Mouse (Mus musculus): ENCODE results near the gene 4930402H24Rik. TPM values are rescaled to one million over a fixed set of nuclear protein-coding genes. Genes with fewer than 3 reads are reported as not detected.

Gene 4930402H24Rik
- total and polyA plus RNA-seq, 3 experiments: 3.4 to 16.7 (median 11.8) TPM

DNA sequence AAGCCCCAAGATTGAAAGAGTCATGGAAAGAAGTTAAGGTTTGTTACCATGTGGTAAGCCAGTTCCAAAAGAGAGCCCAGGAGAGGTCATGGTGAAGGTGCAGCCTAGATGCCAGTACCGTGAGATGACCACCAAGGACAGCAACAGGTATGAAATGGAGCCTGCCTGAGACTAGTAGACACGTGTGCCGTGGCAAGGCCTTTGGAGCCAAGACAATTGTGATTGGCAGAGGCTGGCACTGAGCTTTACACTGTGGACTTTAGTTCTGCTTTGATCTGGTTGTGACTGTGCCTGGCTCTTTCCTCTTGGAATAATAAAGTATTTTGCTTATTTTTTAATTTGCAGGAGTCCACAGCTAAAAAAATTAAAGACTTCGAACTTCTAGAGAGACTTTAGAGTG, 21.8 kb upstream of the 4930402H24Rik start:
- Histone ChIP-seq H3K27me3 (ENCODE audit: insufficient read depth, low read length) (no peaks in the 10 kb centered on the region), H3K9me3 (replicated peaks) (no peaks in the 10 kb centered on the region), H3K4me1 (ENCODE audit: insufficient read depth, low read depth, low read length) (no peaks in the 10 kb centered on the region), H3K4me3 (ENCODE audit: low read depth, low read length) (no peak overlapping the region), H3K36me3 (replicated peaks) (peaks cover 13% of the 10 kb centered on the region)
- no peak for DNase-seq (ENCODE audit: low spot score)
- no peak for TF ChIP-seq POLR2AphosphoS5 (IDR thresholded peaks at IDR 0.05; ENCODE audit: insufficient replicate concordance, low read depth, low read length)
- TF ChIP-seq CTCF (IDR thresholded peaks at IDR 0.05; ENCODE audit: low read depth, low read length): no peak
- no peak for TF ChIP-seq GATA1 (IDR thresholded peaks at IDR 0.05; ENCODE audit: borderline replicate concordance, low read length)
- TF ChIP-seq GATA2 (IDR thresholded peaks at IDR 0.05; ENCODE audit: borderline replicate concordance, low read depth, low read length): no peak
- no peak for TF ChIP-seq TAL1 (conservative IDR thresholded peaks at IDR 0.05; ENCODE audit: low read depth, low read length)
- no peak for ATAC-seq (ENCODE audit: extremely low read depth, insufficient number of reproducible peaks, low FRiP score, poor library complexity, severe bottlenecking)

- ATAC-seq (ENCODE audit: extremely low read depth, insufficient number of reproducible peaks, low FRiP score, poor library complexity, severe bottlenecking) (no peak), DNase-seq (ENCODE audit: low spot score) (no peak)
- no peak for TF ChIP-seq GATA2 (IDR thresholded peaks at IDR 0.05; ENCODE audit: borderline replicate concordance, low read depth, low read length)
- no peak for TF ChIP-seq CTCF (IDR thresholded peaks at IDR 0.05; ENCODE audit: low read depth, low read length)
- no peak for TF ChIP-seq GATA1 (IDR thresholded peaks at IDR 0.05; ENCODE audit: borderline replicate concordance, low read length)
- TF ChIP-seq TAL1 (conservative IDR thresholded peaks at IDR 0.05; ENCODE audit: low read depth, low read length): no peak
- no peak for TF ChIP-seq POLR2AphosphoS5 (IDR thresholded peaks at IDR 0.05; ENCODE audit: insufficient replicate concordance, low read depth, low read length)
- no peak overlapping the region for H3K4me3 ChIP-seq (ENCODE audit: low read depth, low read length)
- H3K4me1 ChIP-seq (ENCODE audit: insufficient read depth, low read depth, low read length): no peaks in the 10 kb centered on the region
- no peaks in the 10 kb centered on the region for H3K9me3 ChIP-seq (replicated peaks)
- no peaks in the 10 kb centered on the region for H3K27me3 ChIP-seq (ENCODE audit: insufficient read depth, low read length)
- H3K36me3 ChIP-seq (replicated peaks): peaks cover 10% of the 10 kb centered on the region
Observed at GRCm38 (mm10) chr2:130924950-130925349, 18.7 kb upstream of the 4930402H24Rik start.

GRCm38 (mm10) chr2:130919062-130919593, 12.9 kb upstream of the 4930402H24Rik start:
- Histone ChIP-seq H3K9me3 (replicated peaks) (no peaks in the 10 kb centered on the region), H3K36me3 (replicated peaks) (peaks cover 15% of the 10 kb centered on the region), H3K4me1 (ENCODE audit: insufficient read depth, low read depth, low read length) (no peaks in the 10 kb centered on the region), H3K27me3 (ENCODE audit: insufficient read depth, low read length) (no peaks in the 10 kb centered on the region), H3K4me3 (ENCODE audit: low read depth, low read length) (no peak overlapping the region)
- DNase-seq (ENCODE audit: low spot score) (no peak), ATAC-seq (ENCODE audit: extremely low read depth, insufficient number of reproducible peaks, low FRiP score, poor library complexity, severe bottlenecking) (no peak)
- TF ChIP-seq TAL1 (conservative IDR thresholded peaks at IDR 0.05; ENCODE audit: low read depth, low read length) (no peak), POLR2AphosphoS5 (IDR thresholded peaks at IDR 0.05; ENCODE audit: insufficient replicate concordance, low read depth, low read length) (no peak), CTCF (IDR thresholded peaks at IDR 0.05; ENCODE audit: low read depth, low read length) (no peak), GATA2 (IDR thresholded peaks at IDR 0.05; ENCODE audit: borderline replicate concordance, low read depth, low read length) (no peak), GATA1 (IDR thresholded peaks at IDR 0.05; ENCODE audit: borderline replicate concordance, low read length) (no peak)

- Histone ChIP-seq H3K36me3 (replicated peaks) (peaks cover 11% of the 10 kb centered on the region), H3K9me3 (replicated peaks) (no peaks in the 10 kb centered on the region), H3K4me3 (ENCODE audit: low read depth, low read length) (no peak overlapping the region), H3K4me1 (ENCODE audit: insufficient read depth, low read depth, low read length) (no peaks in the 10 kb centered on the region), H3K27me3 (ENCODE audit: insufficient read depth, low read length) (no peaks in the 10 kb centered on the region)
- no peak for ATAC-seq (ENCODE audit: extremely low read depth, insufficient number of reproducible peaks, low FRiP score, poor library complexity, severe bottlenecking)
- no peak for DNase-seq (ENCODE audit: low spot score)
- TF ChIP-seq GATA2 (IDR thresholded peaks at IDR 0.05; ENCODE audit: borderline replicate concordance, low read depth, low read length): no peak
- TF ChIP-seq GATA1 (IDR thresholded peaks at IDR 0.05; ENCODE audit: borderline replicate concordance, low read length): no peak
- TF ChIP-seq CTCF (IDR thresholded peaks at IDR 0.05; ENCODE audit: low read depth, low read length): no peak
- no peak for TF ChIP-seq TAL1 (conservative IDR thresholded peaks at IDR 0.05; ENCODE audit: low read depth, low read length)
- TF ChIP-seq POLR2AphosphoS5 (IDR thresholded peaks at IDR 0.05; ENCODE audit: insufficient replicate concordance, low read depth, low read length): no peak
Observed at GRCm38 (mm10) chr2:130917686-130918085, 11.5 kb upstream of the 4930402H24Rik start.

DNA sequence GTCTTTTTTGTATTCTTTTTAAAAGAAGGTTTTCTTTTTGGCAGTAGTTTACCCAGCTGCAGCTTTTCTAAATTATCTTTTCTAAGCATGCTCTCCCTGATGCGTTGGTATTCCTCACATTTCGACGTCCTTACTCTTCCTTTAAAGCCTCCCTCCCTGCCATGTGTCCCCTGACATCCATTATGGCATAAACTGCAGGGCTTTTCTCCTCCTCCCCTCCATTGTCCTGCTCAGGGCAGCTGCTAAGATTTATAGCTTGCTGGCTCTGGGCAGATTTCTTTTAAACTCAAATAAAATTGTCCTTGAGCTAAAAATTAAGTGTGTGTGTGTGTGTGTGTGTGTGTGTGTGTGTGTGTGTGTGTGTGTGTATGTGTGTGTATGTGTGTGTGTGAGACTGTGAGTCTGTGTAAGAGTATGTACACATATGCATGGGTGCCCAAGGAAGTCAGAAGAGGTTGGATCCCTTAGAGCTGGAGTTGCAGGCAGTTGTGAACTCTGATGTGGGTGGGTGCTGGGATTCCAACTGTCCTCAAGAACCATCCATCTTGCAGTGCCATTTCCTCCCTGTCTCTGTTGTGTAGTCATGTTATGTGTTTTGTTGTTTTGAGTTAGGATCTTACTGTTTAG, 10.4 kb upstream of the 4930402H24Rik start:
- DNase-seq (ENCODE audit: low spot score): no peak
- ATAC-seq (ENCODE audit: extremely low read depth, insufficient number of reproducible peaks, low FRiP score, poor library complexity, severe bottlenecking): no peak

DNA sequence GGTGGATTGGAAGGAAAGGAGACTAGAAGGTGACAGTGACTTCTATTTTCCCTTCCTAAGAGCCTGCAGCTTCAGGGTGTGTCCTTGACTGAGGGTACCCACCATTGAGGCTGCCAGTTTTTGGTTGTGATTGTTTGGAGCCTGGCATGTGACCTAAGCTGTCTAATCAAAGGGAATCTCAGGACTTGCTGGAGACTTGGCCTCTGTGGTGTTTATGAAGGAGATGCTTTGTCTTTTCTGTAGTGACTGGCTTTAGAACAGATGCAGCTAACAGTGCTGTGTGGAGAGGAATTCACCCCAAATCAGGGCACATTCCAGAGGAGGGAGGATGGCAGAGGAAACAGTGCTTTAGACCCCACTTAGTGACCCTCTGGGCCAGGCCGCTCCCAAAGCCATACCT, 8.7 kb upstream of the 4930402H24Rik start:
- Histone ChIP-seq H3K27me3 (ENCODE audit: insufficient read depth, low read length) (no peaks in the 10 kb centered on the region), H3K9me3 (replicated peaks) (no peaks in the 10 kb centered on the region), H3K4me1 (ENCODE audit: insufficient read depth, low read depth, low read length) (no peaks in the 10 kb centered on the region; the same call in 1 of the 2 replicates), H3K36me3 (replicated peaks) (peaks cover 18% of the 10 kb centered on the region), H3K4me3 (ENCODE audit: low read depth, low read length) (no peak overlapping the region)
- ATAC-seq (ENCODE audit: extremely low read depth, insufficient number of reproducible peaks, low FRiP score, poor library complexity, severe bottlenecking) (no peak), DNase-seq (ENCODE audit: low spot score) (no peak)
- TF ChIP-seq CTCF (IDR thresholded peaks at IDR 0.05; ENCODE audit: low read depth, low read length): no peak
- TF ChIP-seq GATA1 (IDR thresholded peaks at IDR 0.05; ENCODE audit: borderline replicate concordance, low read length): no peak
- TF ChIP-seq POLR2AphosphoS5 (IDR thresholded peaks at IDR 0.05; ENCODE audit: insufficient replicate concordance, low read depth, low read length): no peak
- TF ChIP-seq GATA2 (IDR thresholded peaks at IDR 0.05; ENCODE audit: borderline replicate concordance, low read depth, low read length): no peak

More for the DNA sequence above, 10.4 kb upstream of the 4930402H24Rik start:
- no peaks in the 10 kb centered on the region for H3K27me3 ChIP-seq (ENCODE audit: insufficient read depth, low read length)
- no peak overlapping the region for H3K4me3 ChIP-seq (ENCODE audit: low read depth, low read length)
- no peaks in the 10 kb centered on the region for H3K9me3 ChIP-seq (replicated peaks)
- no peaks in the 10 kb centered on the region for H3K4me1 ChIP-seq (ENCODE audit: insufficient read depth, low read depth, low read length)
- TF ChIP-seq GATA1 (IDR thresholded peaks at IDR 0.05; ENCODE audit: borderline replicate concordance, low read length) (no peak), CTCF (IDR thresholded peaks at IDR 0.05; ENCODE audit: low read depth, low read length) (no peak), TAL1 (conservative IDR thresholded peaks at IDR 0.05; ENCODE audit: low read depth, low read length) (no peak), POLR2AphosphoS5 (IDR thresholded peaks at IDR 0.05; ENCODE audit: insufficient replicate concordance, low read depth, low read length) (no peak), GATA2 (IDR thresholded peaks at IDR 0.05; ENCODE audit: borderline replicate concordance, low read depth, low read length) (no peak)
- H3K36me3 ChIP-seq (replicated peaks): peaks cover 11% of the 10 kb centered on the region
